Mouse (Mus musculus): ENCODE measurements around the gene Actn4. TPM values are rescaled to one million over a fixed set of nuclear protein-coding genes. Genes with fewer than 3 reads are reported as not detected.

Actn4 gene
- polyA plus RNA-seq, 1 experiment: 105 TPM

- no peak overlapping the region for H3K27ac ChIP-seq (ENCODE audit: insufficient read depth, low read depth, low read length)
- H3K4me1 ChIP-seq (ENCODE audit: control insufficient read depth, insufficient read depth, low read length): peaks cover 17% of the 10 kb centered on the region
- TF ChIP-seq CTCF (IDR thresholded peaks at IDR 0.05; ENCODE audit: low read depth, low read length) (no peak), POLR2A (IDR thresholded peaks at IDR 0.05; ENCODE audit: borderline replicate concordance, low read depth, low read length) (no peak)
- no peak overlapping the region for H3K4me3 ChIP-seq (ENCODE audit: insufficient read depth, low read length)
Observed at GRCm38 (mm10) chr7:28985207-28985606, 23.1 kb upstream of the Actn4 start.

- Histone ChIP-seq H3K4me1 (ENCODE audit: control insufficient read depth, insufficient read depth, low read length) (peaks cover 17% of the 10 kb centered on the region), H3K27ac (ENCODE audit: insufficient read depth, low read depth, low read length) (no peak overlapping the region), H3K4me3 (ENCODE audit: insufficient read depth, low read length) (no peak overlapping the region)
- TF ChIP-seq CTCF (IDR thresholded peaks at IDR 0.05; ENCODE audit: low read depth, low read length) (no peak), POLR2A (IDR thresholded peaks at IDR 0.05; ENCODE audit: borderline replicate concordance, low read depth, low read length) (no peak)
Observed at GRCm38 (mm10) chr7:28984452-28984851, 22.3 kb upstream of the Actn4 start.

- no peak for TF ChIP-seq CTCF (IDR thresholded peaks at IDR 0.05; ENCODE audit: low read depth, low read length)
- TF ChIP-seq POLR2A (IDR thresholded peaks at IDR 0.05; ENCODE audit: borderline replicate concordance, low read depth, low read length): no peak
- Histone ChIP-seq H3K4me3 (ENCODE audit: insufficient read depth, low read length) (no peak overlapping the region), H3K4me1 (ENCODE audit: control insufficient read depth, insufficient read depth, low read length) (peaks cover 17% of the 10 kb centered on the region), H3K27ac (ENCODE audit: insufficient read depth, low read depth, low read length) (no peak overlapping the region)
Observed at GRCm38 (mm10) chr7:28983849-28984248, 21.7 kb upstream of the Actn4 start.

GRCm38 (mm10) chr7:28983141-28983564 lies 21.0 kb upstream of the Actn4 start:
- no peak overlapping the region for H3K27ac ChIP-seq (ENCODE audit: insufficient read depth, low read depth, low read length)
- H3K4me3 ChIP-seq (ENCODE audit: insufficient read depth, low read length): peak overlapping the region; percentile 81
- peaks cover 17% of the 10 kb centered on the region for H3K4me1 ChIP-seq (ENCODE audit: control insufficient read depth, insufficient read depth, low read length)
- TF ChIP-seq CTCF (IDR thresholded peaks at IDR 0.05; ENCODE audit: low read depth, low read length) (no peak), POLR2A (IDR thresholded peaks at IDR 0.05; ENCODE audit: borderline replicate concordance, low read depth, low read length) (no peak)

- H3K4me1 ChIP-seq (ENCODE audit: control insufficient read depth, insufficient read depth, low read length): peaks cover 17% of the 10 kb centered on the region
- H3K27ac ChIP-seq (ENCODE audit: insufficient read depth, low read depth, low read length): peak overlapping the region; percentile 87
- TF ChIP-seq POLR2A (IDR thresholded peaks at IDR 0.05; ENCODE audit: borderline replicate concordance, low read depth, low read length): no peak
- TF ChIP-seq CTCF (IDR thresholded peaks at IDR 0.05; ENCODE audit: low read depth, low read length): no peak
- H3K4me3 ChIP-seq (ENCODE audit: insufficient read depth, low read length): peak overlapping the region; percentile 81
Observed at GRCm38 (mm10) chr7:28982274-28983013, 20.3 kb upstream of the Actn4 start.

GRCm38 (mm10) chr7:28981651-28982273 lies 19.6 kb upstream of the Actn4 start, which contains the start of the genes Eif3k and Map4k1:
Eif3k (minus strand) TSS chr7:28981864.
Map4k1 (plus strand) TSS chr7:28982050.
- peaks cover 17% of the 10 kb centered on the region for H3K4me1 ChIP-seq (ENCODE audit: control insufficient read depth, insufficient read depth, low read length)
- TF ChIP-seq POLR2A (IDR thresholded peaks at IDR 0.05; ENCODE audit: borderline replicate concordance, low read depth, low read length): 0 out of 2 replicates have a peak, but pooled peaks have one; percentile 13
- no peak for TF ChIP-seq CTCF (IDR thresholded peaks at IDR 0.05; ENCODE audit: low read depth, low read length)
- peak within 1 kb of the TSS; percentile 81 for H3K4me3 ChIP-seq (ENCODE audit: insufficient read depth, low read length)
- H3K27ac ChIP-seq (ENCODE audit: insufficient read depth, low read depth, low read length): peak within 1 kb of the TSS; percentile 87

GRCm38 (mm10) chr7:28977556-28977955 lies 15.4 kb upstream of the Actn4 start:
- TF ChIP-seq CTCF (IDR thresholded peaks at IDR 0.05; ENCODE audit: low read depth, low read length) (no peak), POLR2A (IDR thresholded peaks at IDR 0.05; ENCODE audit: borderline replicate concordance, low read depth, low read length) (no peak)
- Histone ChIP-seq H3K4me3 (ENCODE audit: insufficient read depth, low read length) (no peak overlapping the region), H3K27ac (ENCODE audit: insufficient read depth, low read depth, low read length) (no peak overlapping the region), H3K4me1 (ENCODE audit: control insufficient read depth, insufficient read depth, low read length) (peaks cover 4% of the 10 kb centered on the region)

GRCm38 (mm10) chr7:28973025-28973424 lies 10.9 kb upstream of the Actn4 start:
- H3K27ac ChIP-seq (ENCODE audit: insufficient read depth, low read depth, low read length): no peak overlapping the region
- TF ChIP-seq POLR2A (IDR thresholded peaks at IDR 0.05; ENCODE audit: borderline replicate concordance, low read depth, low read length): no peak
- TF ChIP-seq CTCF (IDR thresholded peaks at IDR 0.05; ENCODE audit: low read depth, low read length): no peak; the same call in 1 of the 2 replicates
- peaks cover 15% of the 10 kb centered on the region for H3K4me1 ChIP-seq (ENCODE audit: control insufficient read depth, insufficient read depth, low read length)
- H3K4me3 ChIP-seq (ENCODE audit: insufficient read depth, low read length): no peak overlapping the region

- peaks cover 15% of the 10 kb centered on the region for H3K4me1 ChIP-seq (ENCODE audit: control insufficient read depth, insufficient read depth, low read length)
- no peak overlapping the region for H3K27ac ChIP-seq (ENCODE audit: insufficient read depth, low read depth, low read length)
- no peak overlapping the region for H3K4me3 ChIP-seq (ENCODE audit: insufficient read depth, low read length)
- TF ChIP-seq CTCF (IDR thresholded peaks at IDR 0.05; ENCODE audit: low read depth, low read length): peak; percentile 96
- TF ChIP-seq POLR2A (IDR thresholded peaks at IDR 0.05; ENCODE audit: borderline replicate concordance, low read depth, low read length): no peak
Observed at GRCm38 (mm10) chr7:28972542-28972985, 10.4 kb upstream of the Actn4 start.

- Histone ChIP-seq H3K27ac (ENCODE audit: insufficient read depth, low read depth, low read length) (no peak overlapping the region), H3K4me3 (ENCODE audit: insufficient read depth, low read length) (no peak overlapping the region), H3K4me1 (ENCODE audit: control insufficient read depth, insufficient read depth, low read length) (peaks cover 15% of the 10 kb centered on the region)
- TF ChIP-seq POLR2A (IDR thresholded peaks at IDR 0.05; ENCODE audit: borderline replicate concordance, low read depth, low read length): no peak
- TF ChIP-seq CTCF (IDR thresholded peaks at IDR 0.05; ENCODE audit: low read depth, low read length): no peak
Observed at GRCm38 (mm10) chr7:28971770-28972269, 9.7 kb upstream of the Actn4 start.
